Mouse (Mus musculus): ENCODE data around the gene Pcnp.

Pcnp gene

GRCm38 (mm10) chr16:56036501-56036900 is 7.0 kb upstream of the Pcnp start:
- DNase-seq (ENCODE audit: low spot score in 2 of 2): no peak

GRCm38 (mm10) chr16:56034566-56034965 is 5.0 kb upstream of the Pcnp start:
- DNase-seq (ENCODE audit: low spot score in 2 of 2): no peak

DNA sequence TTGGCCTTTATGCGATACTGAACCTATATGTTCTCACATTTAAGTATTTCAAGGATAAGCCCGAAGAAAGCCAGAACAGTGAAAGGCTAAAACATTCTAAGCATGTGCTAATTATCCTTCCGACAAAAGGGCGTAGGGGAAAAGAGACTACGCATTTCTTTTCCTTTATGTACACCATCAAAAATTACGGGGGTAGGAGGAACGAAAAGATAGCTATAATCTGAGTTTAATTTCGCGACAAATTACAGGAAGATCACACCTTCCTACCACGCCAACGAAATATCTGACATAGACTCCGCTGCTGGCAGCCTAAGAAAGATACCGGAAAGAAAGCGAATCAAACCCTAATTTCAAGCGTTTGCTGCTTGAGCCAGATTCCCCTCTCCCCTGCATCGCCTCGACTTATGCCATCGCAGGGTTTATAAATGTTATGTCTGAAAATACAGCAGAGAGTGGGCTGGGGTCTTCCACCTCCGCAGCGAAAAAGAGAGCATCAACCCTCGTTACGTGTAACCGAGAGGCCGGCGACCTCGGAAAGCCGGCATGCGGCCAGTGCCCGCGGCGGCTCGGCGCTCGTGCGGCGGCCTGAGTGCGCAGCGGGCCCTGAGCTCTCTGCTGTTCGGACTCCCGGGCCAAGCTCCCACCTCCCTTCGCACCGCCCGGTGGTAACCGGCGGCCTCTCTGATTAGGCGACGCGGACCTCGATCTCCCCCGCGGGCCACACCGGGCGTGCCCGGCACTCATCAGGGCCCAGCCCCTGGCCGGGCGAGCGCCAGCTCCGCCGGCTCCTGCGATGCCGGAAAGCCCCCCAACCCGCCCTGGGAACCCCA is 602 bp downstream of the Pcnp start:
- no peak for DNase-seq (ENCODE audit: low spot score in 2 of 2)

DNA sequence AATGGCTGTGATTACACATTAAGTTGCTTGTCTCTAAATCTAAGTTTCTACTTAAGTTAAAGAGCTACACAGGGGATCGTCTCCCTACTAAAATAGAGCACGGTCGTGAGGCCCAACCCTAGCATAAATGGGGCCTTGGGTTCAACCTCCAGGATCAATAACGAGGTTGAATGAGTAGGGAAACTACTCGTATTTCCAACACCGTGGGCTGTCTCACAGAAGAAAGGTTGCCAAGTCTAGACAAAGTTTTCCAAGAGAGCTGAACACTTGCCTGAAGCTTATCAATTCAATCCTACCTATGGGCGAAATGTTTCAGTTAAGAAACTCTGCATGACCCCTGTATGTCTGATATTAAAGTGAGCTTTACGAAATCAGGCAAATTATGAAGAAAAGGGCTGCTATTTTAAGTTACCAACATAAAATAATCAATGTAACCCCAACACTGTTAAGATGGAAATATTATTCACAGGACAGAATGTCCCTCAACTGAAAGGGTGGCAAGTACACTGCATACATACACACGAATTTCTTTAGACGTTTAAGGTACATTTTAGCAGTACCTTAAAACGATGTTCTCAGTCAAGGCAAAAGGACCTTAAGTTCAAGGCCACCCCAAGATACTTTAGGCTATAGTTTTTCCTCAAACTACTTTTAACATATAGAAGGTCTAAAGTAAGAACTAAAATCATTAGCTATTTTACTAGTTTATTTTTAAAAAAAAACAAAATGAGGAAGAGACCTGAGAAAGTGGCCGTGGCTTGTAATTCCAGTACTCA is 1.5 kb downstream of the Pcnp start:
- no peak for DNase-seq (ENCODE audit: low spot score in 2 of 2)

GRCm38 (mm10) chr16:56019660-56020059 is 9.9 kb downstream of the Pcnp start:
- DNase-seq (ENCODE audit: low spot score in 2 of 2): no peak

DNA sequence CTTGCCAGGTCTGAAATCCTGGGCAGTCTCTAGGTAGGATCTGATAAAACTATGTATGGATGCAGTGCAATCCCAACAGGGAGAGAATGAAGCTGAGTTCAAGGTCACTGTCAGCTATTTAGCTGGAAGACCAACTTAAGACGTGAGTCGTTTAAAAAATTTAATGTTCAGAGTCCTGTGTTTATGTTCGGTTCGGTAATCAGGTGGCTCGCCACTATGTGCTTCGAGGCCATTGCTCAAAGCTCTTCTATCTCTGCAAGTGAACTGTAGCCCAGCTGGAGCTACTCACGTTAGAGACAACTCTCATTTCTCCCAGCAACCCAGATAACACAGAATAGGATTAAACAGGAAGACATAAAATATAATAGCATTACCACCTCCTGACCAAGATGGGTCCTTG is 15.5 kb downstream of the Pcnp start:
- DNase-seq (ENCODE audit: low spot score in 2 of 2): no peak

DNA sequence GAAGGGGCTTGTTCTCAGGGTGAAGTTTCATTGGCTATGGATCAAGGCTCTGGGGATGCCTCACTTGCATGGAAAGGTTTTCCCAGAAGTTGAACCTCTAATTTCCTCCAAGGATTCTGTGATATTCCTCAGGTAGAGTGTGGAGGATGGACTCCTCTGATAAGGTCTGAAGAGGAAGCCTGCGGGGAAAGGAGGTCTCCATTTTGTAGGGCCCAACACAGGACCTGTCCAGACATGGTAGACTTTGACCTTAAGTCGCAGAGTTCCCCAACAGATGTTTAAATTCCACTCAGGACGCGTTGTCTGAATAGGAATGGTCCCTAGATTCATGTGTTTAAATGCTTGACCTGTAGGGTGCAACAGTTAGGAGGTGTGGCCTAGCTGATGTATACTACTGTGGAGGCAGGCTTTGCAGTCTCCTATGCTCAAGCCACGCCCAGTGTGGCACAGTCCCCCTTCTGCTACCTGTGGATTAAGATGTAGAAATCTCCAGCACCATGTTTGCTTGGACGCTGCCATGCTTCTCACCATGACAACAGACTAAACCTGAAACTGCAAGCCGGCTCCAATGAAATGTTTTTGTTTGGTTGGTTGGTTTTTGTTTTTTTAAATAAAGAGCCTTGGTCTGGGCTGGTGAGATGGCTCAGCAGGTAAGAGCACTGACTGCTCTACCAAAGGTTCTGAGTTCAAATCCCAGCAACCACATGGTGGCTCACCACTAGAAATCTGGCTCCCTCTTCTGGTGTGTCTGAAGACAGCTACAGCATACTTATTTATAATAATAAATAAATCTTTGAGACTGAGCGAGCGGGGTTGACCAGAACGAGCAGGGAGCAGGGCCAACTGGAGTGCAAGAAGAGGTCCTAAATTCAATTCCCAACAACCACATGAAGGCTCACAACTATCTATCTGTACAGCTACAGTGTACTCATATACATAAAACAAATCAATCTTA is 16.5 kb downstream of the Pcnp start:
- no peak for DNase-seq (ENCODE audit: low spot score in 2 of 2)

DNA sequence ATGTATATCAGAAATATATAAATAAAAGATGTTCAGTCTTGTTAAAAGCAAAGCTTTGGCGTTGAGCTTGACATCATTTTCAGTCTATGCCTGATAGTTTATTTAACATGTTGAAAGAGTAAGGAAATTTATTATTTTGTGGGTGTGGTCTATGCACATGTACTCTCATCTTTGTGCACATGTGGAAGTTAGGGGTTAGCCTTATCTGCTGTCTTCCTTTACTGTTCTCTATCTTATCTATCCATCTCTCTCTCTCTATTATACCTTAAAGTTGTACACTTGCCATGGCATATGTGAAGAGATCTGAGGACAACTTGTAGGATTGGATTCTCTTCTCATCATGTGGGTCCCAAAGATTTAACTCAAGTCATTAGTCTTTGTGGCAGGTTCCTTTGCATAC is 20.7 kb downstream of the Pcnp start:
- no peak for DNase-seq (ENCODE audit: low spot score in 2 of 2)

DNA sequence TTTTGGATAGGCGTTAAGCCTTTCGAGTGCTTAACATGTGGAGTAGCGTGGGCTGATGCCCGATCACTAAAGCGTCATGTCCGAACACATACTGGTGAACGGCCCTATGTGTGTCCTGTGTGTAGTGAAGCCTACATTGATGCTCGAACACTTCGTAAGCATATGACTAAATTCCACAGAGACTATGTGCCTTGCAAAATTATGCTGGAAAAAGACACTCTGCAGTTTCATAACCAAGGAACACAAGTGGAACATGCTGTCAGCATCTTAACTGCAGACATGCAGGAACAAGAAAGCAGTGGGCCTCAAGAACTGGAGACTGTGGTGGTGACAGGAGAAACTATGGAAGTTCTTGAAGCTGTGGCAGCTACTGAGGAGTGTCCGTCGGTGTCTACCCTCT is 22.7 kb downstream of the Pcnp start:
- no peak for DNase-seq (ENCODE audit: low spot score in 2 of 2)

DNA sequence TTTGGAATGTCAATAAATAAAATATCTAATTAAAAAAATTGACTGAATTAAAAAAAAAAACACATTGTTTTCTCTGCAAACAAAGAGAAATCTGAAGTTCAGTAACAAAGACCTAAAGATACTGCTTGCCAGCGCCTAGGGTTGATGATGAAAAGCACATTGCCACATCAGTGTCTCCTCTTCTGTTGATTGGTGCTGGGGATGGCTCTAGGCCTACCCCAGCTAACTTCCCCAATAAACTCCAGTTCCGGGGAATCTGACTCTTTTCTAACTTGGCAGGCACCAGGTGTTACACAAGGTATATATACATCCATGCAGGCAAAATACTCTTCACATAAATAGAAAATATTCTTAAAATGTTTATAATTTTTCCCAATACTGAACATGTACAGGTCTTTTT is 35.3 kb downstream of the Pcnp start:
- DNase-seq (ENCODE audit: low spot score in 2 of 2): no peak

GRCm38 (mm10) chr16:55990311-55990710 is 39.2 kb downstream of the Pcnp start:
- no peak for DNase-seq (ENCODE audit: low spot score in 2 of 2)

GRCm38 (mm10) chr16:55986001-55986400 is 43.5 kb downstream of the Pcnp start:
- DNase-seq (ENCODE audit: low spot score in 2 of 2): no peak

DNA sequence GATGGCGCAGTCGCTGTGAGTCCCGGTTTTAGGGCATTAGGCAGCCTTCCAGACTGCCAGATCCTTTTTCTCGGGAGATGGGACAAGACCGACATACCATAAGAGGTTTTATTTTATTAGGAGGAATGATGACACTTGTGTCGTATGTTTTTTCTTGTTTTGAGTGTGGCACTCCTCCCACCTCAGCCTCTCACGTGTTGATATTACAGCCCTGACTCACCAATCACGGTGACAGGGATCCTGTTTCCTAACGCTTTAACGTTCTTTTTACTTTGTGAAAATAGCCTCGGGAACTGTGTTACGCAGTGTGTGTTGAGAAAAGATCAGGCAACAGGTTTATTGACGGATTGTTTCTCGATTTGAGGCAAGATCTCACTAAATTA is 54.6 kb downstream of the Pcnp start:
- DNase-seq (ENCODE audit: low spot score in 2 of 2): peak; percentile 36 to 37

DNA sequence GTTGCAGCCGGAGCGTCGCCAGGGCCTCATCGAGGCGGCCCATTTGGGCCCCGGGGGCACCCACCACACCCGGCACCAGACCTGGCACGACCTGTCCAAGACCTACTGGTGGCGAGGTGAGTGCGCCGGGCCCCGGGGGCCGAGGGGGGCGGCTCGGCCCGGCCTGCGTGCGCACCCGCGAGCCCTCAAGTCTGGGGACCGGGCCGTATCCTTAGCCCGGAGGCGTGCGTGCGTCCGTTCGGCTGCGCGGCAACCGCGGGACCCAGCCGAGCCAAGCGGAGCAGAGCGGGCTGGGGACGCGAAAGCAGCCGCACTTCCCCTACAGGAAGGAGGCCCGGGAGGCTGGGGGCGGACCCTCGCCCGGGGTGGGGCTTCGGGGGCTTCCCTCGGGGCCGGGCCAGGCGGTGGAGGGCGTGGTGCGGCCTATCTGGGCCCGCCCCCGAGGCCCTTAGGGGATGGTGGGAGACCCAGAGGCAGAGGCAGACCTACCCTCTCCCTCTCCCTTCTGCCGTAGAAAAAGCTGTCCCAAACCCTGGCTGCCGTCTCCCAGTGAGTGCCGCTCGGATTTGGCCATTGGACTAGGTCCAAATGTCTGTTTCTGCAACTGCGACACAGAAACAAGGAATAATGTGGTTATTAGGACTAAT is 55.2 kb downstream of the Pcnp start:
- peak; percentile 83 to 90 for DNase-seq (ENCODE audit: low spot score in 2 of 2)

GRCm38 (mm10) chr16:55973431-55974255 is 55.9 kb downstream of the Pcnp start, which contains the start of gene Zbtb11:
Zbtb11 (plus strand) TSS chr16:55973883.
- peak; percentile 99 to 100 for DNase-seq (ENCODE audit: low spot score in 2 of 2)

DNA sequence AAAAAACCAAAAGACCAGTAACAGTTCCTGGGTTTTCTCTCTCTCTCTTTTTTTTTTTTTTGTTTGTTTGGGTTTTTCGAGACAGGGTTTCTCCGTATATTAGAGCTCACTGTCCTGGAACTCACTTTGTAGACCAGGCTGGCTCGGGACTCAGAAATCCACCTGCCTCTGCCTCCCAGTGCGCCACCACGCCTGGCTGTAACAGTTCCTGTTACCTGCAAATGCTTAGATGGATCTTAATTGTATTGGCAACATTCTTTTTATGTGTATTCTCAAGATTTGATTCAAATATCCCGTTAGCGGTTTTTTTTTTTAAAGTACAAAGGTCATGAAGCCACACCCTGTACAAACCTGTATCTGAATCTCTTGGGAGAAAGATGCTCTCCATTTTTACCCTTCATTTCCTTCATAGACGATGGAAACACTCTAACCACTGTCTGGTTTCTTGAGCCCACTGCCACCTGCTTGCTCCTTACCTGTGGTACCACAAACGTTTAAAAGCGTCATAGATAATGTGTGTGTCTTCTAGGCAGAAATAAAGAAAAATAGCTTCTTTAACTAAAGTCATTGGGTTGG is 56.8 kb downstream of the Pcnp start:
- no peak for DNase-seq (ENCODE audit: low spot score in 2 of 2)

GRCm38 (mm10) chr16:55971735-55972615 is 57.6 kb downstream of the Pcnp start:
- DNase-seq (ENCODE audit: low spot score in 2 of 2): no peak

- no peak for DNase-seq (ENCODE audit: low spot score in 2 of 2)
These were observed 59.1 kb downstream of the Pcnp start for GRCm38 (mm10) chr16:55970416-55970815.

GRCm38 (mm10) chr16:55969147-55969546 is 60.4 kb downstream of the Pcnp start:
- DNase-seq (ENCODE audit: low spot score in 2 of 2): peak; percentile 20 to 62
